Mouse (Mus musculus): ENCODE results near the gene Twist2. TPM values are rescaled to one million over a fixed set of nuclear protein-coding genes. Genes with fewer than 3 reads are reported as not detected.
A peak's percentile ranks its signal among the peaks of the same experiment; 100 is the strongest.

The Twist2 gene
- polyA plus RNA-seq, 1 experiment: 1.9 TPM

DNA sequence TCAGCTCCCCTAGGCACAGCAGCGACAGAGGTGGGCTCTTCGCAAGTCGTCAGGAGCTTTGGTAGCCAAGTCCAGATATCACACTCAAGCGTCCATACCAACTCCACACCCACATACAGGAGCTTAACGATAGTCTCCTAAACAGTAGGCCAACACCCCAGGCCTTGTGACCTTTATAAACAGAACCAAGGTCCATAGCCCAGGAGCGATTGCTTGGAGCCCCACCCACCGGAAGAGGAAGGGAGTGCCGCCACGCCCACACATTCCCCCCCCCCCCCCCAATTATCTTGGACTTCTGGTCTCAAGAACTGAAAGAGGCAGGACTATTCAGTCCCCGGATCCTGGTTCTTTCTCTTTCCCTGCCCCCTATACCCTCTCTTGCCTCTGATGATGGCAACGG lies 92.3 kb downstream of the Twist2 start:
- TF ChIP-seq POLR2A (IDR thresholded peaks at IDR 0.05; ENCODE audit: borderline replicate concordance, control insufficient read depth, low read depth, low read length) (no peak), CTCF (IDR thresholded peaks at IDR 0.05; ENCODE audit: control insufficient read depth, insufficient read depth, low read length) (no peak)
- Histone ChIP-seq H3K4me1 (ENCODE audit: control insufficient read depth, insufficient read depth, low read length) (no peaks in the 10 kb centered on the region), H3K27ac (ENCODE audit: control insufficient read depth, insufficient read depth, low read depth, low read length, poor library complexity) (no peak overlapping the region), H3K4me3 (replicated peaks; ENCODE audit: control insufficient read depth, low read depth, low read length) (no peak overlapping the region)
- WGBS: 89% methylated on average over 11 of the region's 11 CpGs

DNA sequence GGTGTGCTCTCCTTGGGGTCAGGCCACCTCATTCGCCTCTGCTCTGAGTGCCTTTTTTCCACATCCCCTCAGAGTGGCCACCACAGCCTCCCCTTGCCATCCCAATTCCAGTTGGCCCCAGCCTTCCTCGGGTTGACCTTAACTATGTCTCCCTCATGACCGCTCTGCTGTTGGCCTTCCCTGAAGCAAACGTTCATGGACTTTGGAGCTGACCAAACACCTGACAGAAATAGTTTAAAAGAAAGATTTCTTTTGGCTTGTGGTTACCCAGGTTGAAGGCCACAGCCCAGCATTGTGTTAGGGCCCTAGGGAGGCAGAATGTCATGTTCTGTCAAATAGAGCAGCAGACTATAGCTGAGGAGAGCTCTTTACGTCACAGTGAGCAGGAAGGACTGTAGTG lies 93.0 kb downstream of the Twist2 start:
- Histone ChIP-seq H3K4me3 (replicated peaks; ENCODE audit: control insufficient read depth, low read depth, low read length) (no peak overlapping the region), H3K27ac (ENCODE audit: control insufficient read depth, insufficient read depth, low read depth, low read length, poor library complexity) (no peak overlapping the region), H3K4me1 (ENCODE audit: control insufficient read depth, insufficient read depth, low read length) (no peaks in the 10 kb centered on the region)
- 80% methylated on average over 5 of the region's 5 CpGs for WGBS
- TF ChIP-seq CTCF (IDR thresholded peaks at IDR 0.05; ENCODE audit: control insufficient read depth, insufficient read depth, low read length) (no peak), POLR2A (IDR thresholded peaks at IDR 0.05; ENCODE audit: borderline replicate concordance, control insufficient read depth, low read depth, low read length) (no peak)

DNA sequence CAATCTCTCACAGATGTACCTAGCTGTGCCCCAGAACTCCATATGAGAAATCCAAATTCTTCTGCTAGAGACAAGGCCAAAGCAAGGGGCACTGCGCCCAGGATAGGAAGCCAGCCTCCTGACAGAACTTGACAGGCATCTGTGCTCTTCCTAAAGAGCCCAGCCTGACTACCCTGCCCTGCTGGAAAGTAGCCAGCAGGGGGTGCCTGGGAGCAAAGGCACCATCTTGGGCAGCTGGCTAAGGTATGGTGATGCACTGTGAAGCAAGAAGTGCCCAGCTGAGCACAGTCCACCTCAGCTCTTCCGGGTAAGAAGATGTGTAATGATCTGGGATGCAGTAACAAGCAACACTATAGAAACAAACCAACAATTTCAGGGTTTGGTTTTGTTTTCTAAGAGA lies 95.8 kb downstream of the Twist2 start:
- Histone ChIP-seq H3K4me1 (ENCODE audit: control insufficient read depth, insufficient read depth, low read length) (no peaks in the 10 kb centered on the region), H3K4me3 (replicated peaks; ENCODE audit: control insufficient read depth, low read depth, low read length) (no peak overlapping the region), H3K27ac (ENCODE audit: control insufficient read depth, insufficient read depth, low read depth, low read length, poor library complexity) (no peak overlapping the region)
- 79% methylated on average over 2 of the region's 2 CpGs for whole genome bisulfite sequencing
- TF ChIP-seq CTCF (IDR thresholded peaks at IDR 0.05; ENCODE audit: control insufficient read depth, insufficient read depth, low read length) (peak; percentile 12; the same call in 1 of the 2 replicates), POLR2A (IDR thresholded peaks at IDR 0.05; ENCODE audit: borderline replicate concordance, control insufficient read depth, low read depth, low read length) (no peak)

All from bone marrow, adult 2 months (tissue).